Mouse (Mus musculus): ENCODE measurements around the gene Taok2. TPM values are rescaled to one million over a fixed set of nuclear protein-coding genes. Genes with fewer than 3 reads are reported as not detected.
A peak's percentile ranks its signal among the peaks of the same experiment; 100 is the strongest.

Taok2 gene
- polyA plus RNA-seq, 1 experiment from 2014 or later: 39.0 TPM

DNA sequence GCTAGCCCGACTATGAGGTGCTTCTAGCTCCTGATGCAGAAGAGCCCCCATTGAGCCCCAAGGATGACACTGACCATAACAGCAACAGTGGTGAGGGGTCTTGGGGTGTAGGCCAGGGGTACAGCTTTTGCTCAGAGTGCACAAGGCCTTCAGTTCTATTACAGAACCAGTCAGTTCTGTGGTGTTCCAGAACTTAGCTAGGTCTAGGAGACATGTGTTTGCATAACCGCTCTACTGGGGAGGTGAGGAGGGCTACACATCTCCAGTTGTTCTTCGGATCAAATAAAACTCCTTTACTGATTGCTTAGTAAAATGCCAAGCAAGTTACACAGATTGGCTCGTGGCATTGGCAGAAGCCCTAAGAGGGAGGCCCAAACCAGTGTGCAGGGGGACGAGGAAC lies 53.0 kb downstream of the Taok2 start, which contains the start of gene 4930451I11Rik:
TSS of gene 4930451I11Rik (minus strand) at position 101 of the 400 bp plus-strand sequence.
- peak within 1 kb of the TSS; percentile 25 for H3K4me3 ChIP-seq (replicated peaks; ENCODE audit: low read depth, low read length)
- peaks cover 5% of the 10 kb centered on the region for H3K4me1 ChIP-seq (ENCODE audit: control insufficient read depth, insufficient read depth, low read length)
- peak within 1 kb of the TSS; percentile 20; the same call in 1 of the 2 replicates for H3K27ac ChIP-seq (replicated peaks; ENCODE audit: low read depth, low read length)
- H3K9ac ChIP-seq (replicated peaks; ENCODE audit: low read length): no peak within 1 kb of the TSS
- no peak for ATAC-seq (ENCODE audit: low FRiP score, low TSS enrichment)
- no peaks in the 10 kb centered on the region for H3K9me3 ChIP-seq (ENCODE audit: control insufficient read depth, low read length)
- no peak for DNase-seq
- WGBS: 57% methylated on average over 5 of the region's 5 CpGs
- H3K27me3 ChIP-seq (ENCODE audit: control insufficient read depth, insufficient read depth, low read length): no peaks in the 10 kb centered on the region
- H3K4me2 ChIP-seq (ENCODE audit: low read length): peak within 1 kb of the TSS; percentile 60
- H3K36me3 ChIP-seq (ENCODE audit: control insufficient read depth, insufficient read depth, low read length): peaks cover 26% of the 10 kb centered on the region

DNA sequence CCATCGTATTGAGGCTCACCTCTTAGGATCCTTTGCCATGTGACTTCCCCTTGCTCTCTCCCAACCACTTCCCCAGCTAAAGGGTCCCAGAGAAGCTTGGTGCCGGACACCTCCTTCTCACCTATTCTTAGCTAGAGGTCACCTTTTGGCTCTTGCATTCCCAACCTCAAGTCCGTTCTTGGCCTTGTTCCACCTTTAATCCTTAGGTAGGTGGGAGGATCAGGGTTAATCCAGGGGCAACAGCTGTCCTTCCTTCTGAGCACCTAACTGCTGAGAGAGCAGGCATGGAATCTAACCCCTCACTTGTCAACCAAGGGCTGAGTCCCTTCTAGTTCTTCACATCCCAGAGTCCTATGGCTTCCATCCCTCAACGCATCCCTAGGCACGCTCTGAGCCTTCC lies 58.6 kb downstream of the Taok2 start:
- Histone ChIP-seq H3K4me1 (ENCODE audit: control insufficient read depth, insufficient read depth, low read length) (peaks cover 27% of the 10 kb centered on the region), H3K9ac (replicated peaks; ENCODE audit: low read length) (no peak overlapping the region; the same call in 1 of the 2 replicates), H3K4me2 (ENCODE audit: low read length) (peak overlapping the region; percentile 66), H3K9me3 (ENCODE audit: control insufficient read depth, low read length) (no peaks in the 10 kb centered on the region), H3K27ac (replicated peaks; ENCODE audit: low read depth, low read length) (no peak overlapping the region), H3K4me3 (replicated peaks; ENCODE audit: low read depth, low read length) (no peak overlapping the region), H3K27me3 (ENCODE audit: control insufficient read depth, insufficient read depth, low read length) (no peaks in the 10 kb centered on the region), H3K36me3 (ENCODE audit: control insufficient read depth, insufficient read depth, low read length) (peaks cover 28% of the 10 kb centered on the region)
- WGBS: 81% methylated on average over 5 of the region's 5 CpGs
- no peak for ATAC-seq (ENCODE audit: low FRiP score, low TSS enrichment)
- DNase-seq: no peak

DNA sequence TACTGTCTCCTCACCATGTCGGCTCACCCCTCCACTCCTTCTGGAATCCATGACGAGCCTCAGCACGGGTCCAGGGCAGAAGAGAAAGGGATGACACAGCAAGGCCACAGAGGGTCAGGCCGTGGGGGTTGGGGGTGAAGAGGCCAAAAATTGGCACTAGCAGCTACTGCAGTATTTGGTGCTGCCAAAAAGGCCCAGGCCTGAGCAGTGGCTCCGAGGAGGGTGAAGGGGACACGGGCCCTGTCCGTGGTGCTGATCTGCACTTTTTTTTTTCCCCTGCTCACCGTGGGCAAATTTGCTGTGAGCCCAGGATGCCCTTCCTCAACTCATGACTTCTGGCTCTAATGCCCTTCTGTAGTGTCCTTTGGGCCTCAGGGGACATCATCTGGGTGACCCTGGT lies 59.1 kb downstream of the Taok2 start:
- WGBS: 24% methylated on average over 8 of the region's 8 CpGs
- peak overlapping the region; percentile 14; the same call in 1 of the 2 replicates for H3K9ac ChIP-seq (replicated peaks; ENCODE audit: low read length)
- no peak for DNase-seq
- H3K27me3 ChIP-seq (ENCODE audit: control insufficient read depth, insufficient read depth, low read length): no peaks in the 10 kb centered on the region
- H3K4me2 ChIP-seq (ENCODE audit: low read length): peak overlapping the region; percentile 66
- H3K27ac ChIP-seq (replicated peaks; ENCODE audit: low read depth, low read length): no peak overlapping the region
- H3K9me3 ChIP-seq (ENCODE audit: control insufficient read depth, low read length): no peaks in the 10 kb centered on the region
- peak overlapping the region; percentile 67; the same call in 1 of the 2 replicates for H3K4me3 ChIP-seq (replicated peaks; ENCODE audit: low read depth, low read length)
- ATAC-seq (ENCODE audit: low FRiP score, low TSS enrichment): no peak
- peaks cover 27% of the 10 kb centered on the region for H3K4me1 ChIP-seq (ENCODE audit: control insufficient read depth, insufficient read depth, low read length)
- H3K36me3 ChIP-seq (ENCODE audit: control insufficient read depth, insufficient read depth, low read length): peaks cover 23% of the 10 kb centered on the region

DNA sequence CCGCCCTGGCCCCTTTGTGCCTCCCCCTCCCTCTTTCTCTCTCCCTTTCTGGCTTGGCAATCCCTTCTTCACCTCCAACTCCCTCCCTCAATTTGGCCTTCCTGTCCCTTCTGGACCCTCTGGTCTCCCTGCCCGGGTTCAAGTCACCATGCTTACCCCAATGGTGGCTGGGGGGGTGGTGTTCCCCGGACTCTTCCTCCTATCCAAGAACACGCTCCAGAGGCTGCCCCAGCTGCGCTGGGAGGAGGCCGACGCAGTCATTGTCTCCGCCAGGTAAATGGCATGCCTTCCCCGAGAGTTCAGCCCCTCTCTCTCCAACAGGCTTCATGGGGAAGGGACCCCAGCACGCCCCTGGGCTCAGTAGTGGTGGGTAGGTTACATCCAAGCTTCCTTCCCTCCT lies 60.6 kb downstream of the Taok2 start:
- H3K36me3 ChIP-seq (ENCODE audit: control insufficient read depth, insufficient read depth, low read length): peaks cover 17% of the 10 kb centered on the region
- peaks cover 27% of the 10 kb centered on the region for H3K4me1 ChIP-seq (ENCODE audit: control insufficient read depth, insufficient read depth, low read length)
- peak; percentile 46 for DNase-seq
- H3K9me3 ChIP-seq (ENCODE audit: control insufficient read depth, low read length): no peaks in the 10 kb centered on the region
- no peaks in the 10 kb centered on the region for H3K27me3 ChIP-seq (ENCODE audit: control insufficient read depth, insufficient read depth, low read length)
- peak overlapping the region; percentile 66 for H3K4me2 ChIP-seq (ENCODE audit: low read length)
- 7% methylated on average over 10 of the region's 10 CpGs for WGBS
- peak overlapping the region; percentile 91 for H3K27ac ChIP-seq (replicated peaks; ENCODE audit: low read depth, low read length)
- peak; percentile 16; the same call in 1 of the 2 replicates for ATAC-seq (ENCODE audit: low FRiP score, low TSS enrichment)
- peak overlapping the region; percentile 67 for H3K4me3 ChIP-seq (replicated peaks; ENCODE audit: low read depth, low read length)
- H3K9ac ChIP-seq (replicated peaks; ENCODE audit: low read length): peak overlapping the region; percentile 73

DNA sequence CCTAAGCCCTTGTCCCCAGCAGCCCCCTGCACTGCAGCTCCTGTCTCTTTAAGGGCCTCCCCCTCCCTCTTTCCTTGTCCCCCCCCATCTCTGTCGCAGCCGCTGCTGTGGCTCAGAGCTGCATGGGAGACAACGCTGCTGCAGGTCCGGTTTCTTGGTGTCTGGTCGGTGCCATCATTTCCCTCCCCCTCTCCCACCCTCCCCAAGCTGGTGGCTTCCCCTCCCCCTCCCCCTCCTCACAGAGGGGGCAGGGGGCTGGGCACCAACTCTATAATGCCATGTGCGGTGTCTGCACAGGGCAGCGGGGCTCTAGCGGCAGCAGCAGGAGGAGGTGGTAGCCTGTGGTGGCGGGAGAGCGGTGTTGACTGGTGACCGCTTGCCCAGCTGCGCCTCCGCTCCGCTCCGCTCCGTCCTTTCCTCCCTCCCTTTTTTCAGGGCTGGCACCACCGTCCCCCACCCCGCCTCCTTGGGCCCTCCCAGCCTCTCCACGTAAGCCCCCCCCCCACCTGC lies 61.2 kb downstream of the Taok2 start:
- H3K36me3 ChIP-seq (ENCODE audit: control insufficient read depth, insufficient read depth, low read length): peaks cover 11% of the 10 kb centered on the region; the same call in 1 of the 2 replicates
- peak overlapping the region; percentile 91 for H3K27ac ChIP-seq (replicated peaks; ENCODE audit: low read depth, low read length)
- no peaks in the 10 kb centered on the region for H3K9me3 ChIP-seq (ENCODE audit: control insufficient read depth, low read length)
- peak overlapping the region; percentile 67 for H3K4me3 ChIP-seq (replicated peaks; ENCODE audit: low read depth, low read length)
- H3K9ac ChIP-seq (replicated peaks; ENCODE audit: low read length): peak overlapping the region; percentile 73
- under 1% methylated on average over 18 of the region's 19 CpGs for WGBS
- H3K27me3 ChIP-seq (ENCODE audit: control insufficient read depth, insufficient read depth, low read length): no peaks in the 10 kb centered on the region
- H3K4me1 ChIP-seq (ENCODE audit: control insufficient read depth, insufficient read depth, low read length): peaks cover 27% of the 10 kb centered on the region
- DNase-seq (peak; percentile 82), ATAC-seq (ENCODE audit: low FRiP score, low TSS enrichment) (peak; percentile 81)
- peak overlapping the region; percentile 66 for H3K4me2 ChIP-seq (ENCODE audit: low read length)

DNA sequence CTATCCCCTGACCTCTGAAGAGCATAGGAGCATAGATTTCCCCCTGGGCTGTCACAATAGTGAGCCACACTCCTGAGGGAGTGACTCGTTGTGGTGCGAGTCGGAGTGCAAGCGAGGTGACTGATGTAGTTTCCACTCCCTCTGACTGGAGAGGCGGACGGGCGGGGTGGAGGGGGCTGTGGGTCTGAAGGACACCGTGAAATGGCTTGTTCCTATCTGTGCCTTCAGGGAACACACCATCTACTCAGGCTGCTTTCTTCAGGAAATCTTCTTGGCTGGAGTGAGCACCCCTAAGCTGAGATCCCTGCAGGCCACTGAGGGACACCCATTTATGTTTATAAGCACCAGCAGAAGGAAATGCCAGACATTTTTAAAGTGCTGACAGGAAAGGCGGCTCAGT lies 61.8 kb downstream of the Taok2 start:
- peak; percentile 47 for DNase-seq
- Histone ChIP-seq H3K4me3 (replicated peaks; ENCODE audit: low read depth, low read length) (peak overlapping the region; percentile 67), H3K9ac (replicated peaks; ENCODE audit: low read length) (peak overlapping the region; percentile 73), H3K36me3 (ENCODE audit: control insufficient read depth, insufficient read depth, low read length) (peaks cover 11% of the 10 kb centered on the region; the same call in 1 of the 2 replicates), H3K9me3 (ENCODE audit: control insufficient read depth, low read length) (no peaks in the 10 kb centered on the region), H3K4me1 (ENCODE audit: control insufficient read depth, insufficient read depth, low read length) (peaks cover 27% of the 10 kb centered on the region), H3K27ac (replicated peaks; ENCODE audit: low read depth, low read length) (peak overlapping the region; percentile 91), H3K27me3 (ENCODE audit: control insufficient read depth, insufficient read depth, low read length) (no peaks in the 10 kb centered on the region), H3K4me2 (ENCODE audit: low read length) (peak overlapping the region; percentile 66)
- ATAC-seq (ENCODE audit: low FRiP score, low TSS enrichment): 0 out of 2 replicates have a peak, but pooled peaks have one; percentile 16
- 7% methylated on average over 9 of the region's 9 CpGs for WGBS

DNA sequence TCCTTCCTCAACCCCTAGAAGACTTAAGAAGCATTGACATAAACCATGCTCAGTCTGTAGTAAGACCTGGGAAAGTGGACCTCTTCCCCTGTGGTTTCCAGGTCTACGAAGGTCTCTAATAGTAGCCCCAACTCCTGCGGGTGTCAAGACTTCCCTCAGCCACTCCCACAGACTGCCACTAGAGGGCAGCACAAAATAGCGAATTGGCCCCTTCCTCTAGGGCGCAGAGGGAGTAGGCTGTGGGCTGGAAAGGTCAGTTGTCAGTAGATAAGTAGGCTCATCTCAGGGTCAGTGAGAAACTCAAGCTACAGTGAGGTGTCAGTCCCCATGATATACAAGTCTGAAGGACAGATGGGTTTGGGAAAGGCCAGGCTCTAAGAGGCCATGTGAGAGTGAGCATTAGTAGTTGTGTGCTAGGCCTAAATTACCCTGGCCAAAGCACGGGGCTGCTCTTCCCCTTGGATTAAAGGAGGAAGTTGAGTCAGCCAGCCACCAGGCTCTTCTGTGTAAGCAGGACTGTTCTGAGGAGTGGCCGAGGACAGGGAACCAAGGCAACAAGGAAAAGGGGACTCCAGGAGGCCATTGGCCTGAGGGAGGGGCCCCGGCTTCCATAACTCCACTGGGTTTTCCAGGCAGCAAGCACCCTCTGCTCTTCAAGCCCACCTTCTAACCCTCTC lies 62.5 kb downstream of the Taok2 start:
- Histone ChIP-seq H3K27me3 (ENCODE audit: control insufficient read depth, insufficient read depth, low read length) (no peaks in the 10 kb centered on the region), H3K4me1 (ENCODE audit: control insufficient read depth, insufficient read depth, low read length) (peaks cover 27% of the 10 kb centered on the region), H3K36me3 (ENCODE audit: control insufficient read depth, insufficient read depth, low read length) (0 out of 2 replicates have a peak, but pooled peaks cover 6% of the 10 kb centered on the region), H3K27ac (replicated peaks; ENCODE audit: low read depth, low read length) (peak overlapping the region; percentile 91), H3K4me2 (ENCODE audit: low read length) (peak overlapping the region; percentile 66), H3K9me3 (ENCODE audit: control insufficient read depth, low read length) (no peaks in the 10 kb centered on the region), H3K4me3 (replicated peaks; ENCODE audit: low read depth, low read length) (peak overlapping the region; percentile 67; the same call in 1 of the 2 replicates), H3K9ac (replicated peaks; ENCODE audit: low read length) (peak overlapping the region; percentile 73)
- no peak for ATAC-seq (ENCODE audit: low FRiP score, low TSS enrichment)
- 24% methylated on average over 7 of the region's 7 CpGs for WGBS
- peak; percentile 92 for DNase-seq

DNA sequence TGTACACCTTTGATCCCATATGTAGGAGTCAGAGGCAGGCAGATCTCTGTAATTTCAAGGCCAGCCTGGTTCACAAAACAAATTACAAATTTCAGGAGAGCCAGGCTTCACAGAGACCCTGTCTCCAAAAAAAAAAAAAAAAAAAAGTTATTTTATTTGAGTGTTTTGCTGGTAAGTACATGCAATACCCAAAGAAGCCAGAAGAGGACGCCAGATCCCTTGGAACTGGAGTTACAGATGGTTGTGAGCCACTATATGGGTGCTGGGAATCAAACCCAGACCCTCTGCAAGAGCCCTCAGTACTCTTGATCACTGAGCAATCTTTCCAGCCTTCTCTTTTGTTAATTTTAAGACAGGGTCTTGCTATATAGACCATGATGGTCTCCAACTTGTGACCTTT lies 65.7 kb downstream of the Taok2 start:
- Histone ChIP-seq H3K27ac (replicated peaks; ENCODE audit: low read depth, low read length) (no peak overlapping the region), H3K9me3 (ENCODE audit: control insufficient read depth, low read length) (no peaks in the 10 kb centered on the region), H3K4me1 (ENCODE audit: control insufficient read depth, insufficient read depth, low read length) (peaks cover 8% of the 10 kb centered on the region; the same call in 1 of the 2 replicates), H3K4me3 (replicated peaks; ENCODE audit: low read depth, low read length) (no peak overlapping the region), H3K4me2 (ENCODE audit: low read length) (no peak overlapping the region), H3K36me3 (ENCODE audit: control insufficient read depth, insufficient read depth, low read length) (no peaks in the 10 kb centered on the region), H3K27me3 (ENCODE audit: control insufficient read depth, insufficient read depth, low read length) (no peaks in the 10 kb centered on the region), H3K9ac (replicated peaks; ENCODE audit: low read length) (no peak overlapping the region)
- ATAC-seq (ENCODE audit: low FRiP score, low TSS enrichment) (no peak), DNase-seq (no peak)
- 33% methylated on average over 1 of the region's 1 CpGs for WGBS

Data from midbrain, embryonic 14.5 days (tissue).